Mouse (Mus musculus) testis, adult 2 months (tissue): ENCODE data around the gene Tnnt3.

ENCODE experiments used
- CTCF ChIP-seq: fragments of 200-500 bp; IDR thresholded peaks from 2 replicates; pipeline ENCODE4 v1.5.1; 2012; ENCODE audit warnings: low read depth, mild to moderate bottlenecking, inconsistent platforms, low read length, moderate library complexity; ENCODE audit not compliant: control insufficient read depth, insufficient read depth, insufficient replicate concordance
- POLR2A ChIP-seq: fragments of 200-500 bp; IDR thresholded peaks from 2 replicates; pipeline ENCODE4 v1.6.1; 2012; ENCODE audit warnings: low read depth, mild to moderate bottlenecking, inconsistent platforms, low read length, moderate library complexity; ENCODE audit not compliant: control insufficient read depth

DNA sequence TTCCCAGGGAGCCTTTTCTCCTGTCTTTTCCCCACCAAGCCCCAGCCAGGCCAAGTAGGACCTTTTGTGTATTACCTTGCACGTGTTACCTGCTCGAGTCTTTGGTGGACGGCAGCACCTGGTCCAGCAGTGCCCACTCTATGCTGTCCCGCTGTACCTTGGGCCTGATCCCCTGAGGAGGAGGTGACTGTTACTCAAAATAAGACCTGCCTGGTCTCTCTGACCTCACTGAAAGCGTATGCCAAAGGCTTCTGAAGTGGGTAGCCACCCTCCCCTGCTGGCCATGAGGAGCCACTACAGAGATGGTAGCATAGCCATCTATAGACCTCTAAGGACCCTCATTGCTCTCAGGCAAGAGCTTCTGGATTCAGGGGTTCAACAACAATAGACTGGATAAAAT is 1.8 kb upstream of the Tnnt3 start:
- TF ChIP-seq POLR2A (no peak), CTCF (no peak)
